Mouse (Mus musculus) MEL (cell line): ENCODE data around the gene Dock9.

Experiments
- POLR2A ChIP-seq, 2 experiments: IDR thresholded peaks; 2 replicates each; pipeline ENCODE4 v1.6.1; 2011 to 2012; ENCODE audit warnings: low read length in 2 of 2, mild to moderate bottlenecking in 2 of 2, control low read depth in 1 of 2, improper control_type of control experiment in 1 of 2, low read depth in 1 of 2, moderate library complexity in 1 of 2; ENCODE audit not compliant: control insufficient read depth in 1 of 2, insufficient read depth in 1 of 2, poor library complexity in 1 of 2
- UBTF ChIP-seq: IDR thresholded peaks from 2 replicates; pipeline ENCODE4 v1.6.1; 2012; ENCODE audit warnings: low read depth, mild to moderate bottlenecking, inconsistent platforms, low read length, improper control_type of control experiment, moderate library complexity, borderline replicate concordance; ENCODE audit not compliant: insufficient read depth

DNA sequence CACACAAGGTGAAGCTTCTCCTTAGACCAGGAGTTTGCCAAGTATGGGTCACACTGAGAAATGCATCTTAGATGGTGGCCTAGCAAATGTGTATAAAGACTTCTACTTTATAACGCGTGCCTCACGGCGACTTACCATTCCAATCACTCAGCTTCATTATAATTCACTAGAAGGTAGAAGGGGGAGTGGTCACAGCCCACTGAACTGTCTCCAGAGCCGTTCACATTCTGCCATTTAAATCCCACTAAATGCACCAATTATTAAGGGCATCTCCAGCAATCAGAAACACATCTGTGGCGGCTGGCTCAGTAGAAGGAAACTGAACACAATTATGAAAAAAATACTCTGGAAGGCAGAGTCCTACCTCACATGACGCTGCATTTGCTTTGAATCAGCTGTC is 50.3 kb downstream of the Dock9 start:
- TF ChIP-seq UBTF: no peak
- TF ChIP-seq POLR2A (IDR thresholded peaks at IDR 0.05; ENCODE audit: control insufficient read depth in 1 of 2, insufficient read depth in 1 of 2, low read depth in 1 of 2, low read length in 2 of 2, poor library complexity in 1 of 2): no peak
